Mouse (Mus musculus): ENCODE data around the gene Prdm12.
A peak's percentile ranks its signal among the peaks of the same experiment; 100 is the strongest.
"Not testable (repeated sequence)": the region's sequence is repeated elsewhere in the genome, so short reads cannot be mapped to it uniquely, and the experiment has no call there.

Prdm12 gene

DNA sequence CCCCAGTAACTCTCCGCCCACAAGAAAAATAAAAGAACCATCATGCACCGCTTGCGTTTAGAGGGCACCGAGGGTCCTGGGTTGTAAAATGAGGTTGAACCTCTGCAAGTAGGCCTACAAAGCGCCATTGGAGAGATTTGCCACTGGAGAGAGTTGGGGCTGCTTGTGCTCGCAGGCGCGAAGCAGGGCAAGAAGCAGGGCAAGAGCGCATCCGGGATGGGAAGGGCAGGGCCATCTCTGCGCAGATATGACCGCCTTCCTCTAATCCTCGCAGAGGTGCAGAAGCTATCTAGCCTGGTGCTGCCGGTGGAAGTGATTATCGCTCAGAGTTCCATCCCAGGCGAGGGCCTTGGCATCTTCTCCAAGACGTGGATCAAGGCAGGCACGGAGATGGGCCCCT is 2.1 kb downstream of the Prdm12 start:
- DNase-seq (ENCODE audit: low read depth) = no peak

GRCm38 (mm10) chr2:31653971-31654853 is 14.4 kb downstream of the Prdm12 start:
- DNase-seq (ENCODE audit: low read depth) = no peak

GRCm38 (mm10) chr2:31654854-31655559 is 15.2 kb downstream of the Prdm12 start:
- no peak for DNase-seq (ENCODE audit: low read depth)

DNA sequence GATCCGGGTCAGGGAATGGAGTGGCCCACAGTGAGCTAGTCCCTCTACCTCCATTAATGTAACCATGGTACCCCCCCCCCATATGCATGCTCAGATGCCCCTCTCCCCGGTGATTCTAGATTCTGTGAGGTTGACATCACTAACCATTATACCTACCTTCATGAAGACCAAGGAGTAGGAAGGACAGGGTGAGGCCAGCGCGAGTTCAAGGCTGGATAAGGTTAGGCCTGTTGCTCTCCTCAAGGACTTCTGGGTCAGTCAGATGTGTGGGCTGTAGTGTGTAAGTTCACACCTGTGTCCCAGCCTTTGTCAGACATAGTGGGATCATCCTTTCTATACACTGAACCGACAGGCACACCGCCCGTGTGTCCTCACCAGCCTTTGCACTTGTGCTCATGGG is 16.5 kb downstream of the Prdm12 start:
- DNase-seq (ENCODE audit: low read depth) = no peak

GRCm38 (mm10) chr2:31662939-31663803 is 23.3 kb downstream of the Prdm12 start:
- no peak for DNase-seq (ENCODE audit: low read depth)

DNA sequence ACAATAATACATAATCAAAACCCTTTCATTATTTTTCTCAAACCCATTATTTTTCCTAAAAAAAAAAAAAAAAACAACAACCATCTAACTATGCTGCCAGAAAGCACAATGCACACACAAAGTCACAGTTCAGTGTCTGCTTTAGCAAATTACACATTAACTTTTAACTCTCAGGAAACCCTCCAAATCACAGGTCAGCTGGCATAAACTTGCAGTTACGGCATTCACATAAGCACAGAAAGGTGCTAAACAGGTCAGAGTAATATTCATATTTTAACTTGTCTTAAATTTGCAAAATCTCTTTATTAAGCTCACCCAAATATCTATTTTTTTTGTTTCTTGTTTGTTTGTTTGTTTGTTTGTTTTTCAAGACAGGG is 24.0 kb downstream of the Prdm12 start:
- DNase-seq (ENCODE audit: low read depth) = no peak

GRCm38 (mm10) chr2:31667332-31667731 is 27.5 kb downstream of the Prdm12 start:
- peak; percentile 24 for DNase-seq (ENCODE audit: low read depth)

DNA sequence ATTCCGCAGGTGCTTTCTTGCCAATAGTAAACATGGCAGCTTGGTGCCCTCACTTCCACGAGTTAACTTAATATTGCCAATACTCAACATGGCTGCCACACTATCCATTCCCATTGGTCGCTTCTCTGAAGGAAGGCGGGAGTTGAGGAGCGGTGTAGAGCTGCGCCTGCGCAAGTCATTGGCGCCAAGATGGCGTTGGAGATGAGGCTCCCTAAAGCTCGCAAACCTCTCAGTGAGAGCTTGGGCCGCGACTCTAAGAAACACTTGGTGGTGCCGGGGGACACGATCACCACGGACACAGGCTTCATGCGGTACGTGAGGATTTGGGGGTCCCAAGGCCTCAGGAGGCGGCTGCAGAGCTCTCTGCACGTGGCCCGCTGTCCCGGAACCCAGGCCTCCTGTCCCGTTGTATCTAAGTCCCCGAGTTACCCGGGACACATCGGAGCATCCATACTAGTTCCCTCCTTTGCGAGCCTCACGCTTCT is 30.8 kb downstream of the Prdm12 start, which contains the start of gene Exosc2:
Gene Exosc2, plus strand, starts transcription at position 165 of the 485 bp plus-strand sequence.
- DNase-seq (ENCODE audit: low read depth) = peak; percentile 95

- no peak for DNase-seq (ENCODE audit: low read depth)
Measured at GRCm38 (mm10) chr2:31678641-31679040, 38.8 kb downstream of the Prdm12 start.

GRCm38 (mm10) chr2:31681051-31681707 is 41.3 kb downstream of the Prdm12 start:
- not testable (repeated sequence) for DNase-seq (ENCODE audit: low read depth)

- no peak for DNase-seq (ENCODE audit: low read depth)
Measured at GRCm38 (mm10) chr2:31681731-31682235, 41.9 kb downstream of the Prdm12 start.

GRCm38 (mm10) chr2:31683666-31684065 is 43.8 kb downstream of the Prdm12 start:
- peak; percentile 56 for DNase-seq (ENCODE audit: low read depth)

DNA sequence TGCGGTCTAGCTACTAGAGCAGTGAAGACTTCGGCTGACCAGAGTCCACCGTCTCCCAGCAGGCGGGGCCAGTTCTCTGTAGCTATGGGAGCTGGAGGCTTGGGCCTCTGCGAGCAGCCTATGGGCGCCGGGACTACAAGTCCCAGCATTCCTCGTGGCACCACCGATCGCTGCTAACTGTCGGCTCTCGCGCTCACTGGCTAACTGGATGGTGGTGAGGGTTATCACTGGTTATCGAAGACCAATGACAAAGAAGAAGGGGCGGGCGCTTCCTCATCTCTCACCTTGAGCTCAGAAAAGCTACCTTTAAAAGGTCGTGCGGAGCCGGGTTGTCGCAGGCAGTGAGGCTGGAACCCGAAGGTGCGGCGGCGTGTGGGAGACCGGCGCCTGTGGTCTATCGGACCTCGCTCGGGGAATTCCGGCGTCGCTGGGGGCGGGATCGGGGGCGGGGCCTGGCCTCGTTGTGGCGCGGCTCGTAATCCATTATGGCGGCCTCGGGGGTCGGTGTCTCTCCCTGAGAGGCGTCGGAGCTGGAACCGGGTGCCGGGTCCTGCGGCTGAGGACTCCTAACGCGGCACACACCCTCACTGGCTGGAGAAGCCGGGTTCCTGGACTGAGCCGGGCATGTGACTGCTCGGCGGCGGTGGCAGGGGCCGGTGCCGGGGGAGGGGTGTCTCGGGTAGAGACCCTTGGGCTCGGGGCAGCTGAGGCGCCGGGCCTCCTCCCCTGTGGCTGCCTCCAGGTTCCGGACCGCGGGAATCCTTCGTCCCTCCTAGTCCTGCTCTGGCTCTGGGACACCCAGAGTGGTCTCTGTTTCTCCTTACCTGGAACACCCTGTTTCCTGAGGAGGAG is 48.5 kb downstream of the Prdm12 start, which contains the start of gene Abl1:
Gene Abl1, plus strand, starts transcription at position 303 of the 852 bp plus-strand sequence.
- peak; percentile 88 for DNase-seq (ENCODE audit: low read depth)

GRCm38 (mm10) chr2:31689045-31689444 is 49.2 kb downstream of the Prdm12 start:
- peak; percentile 29 for DNase-seq (ENCODE audit: low read depth)

DNA sequence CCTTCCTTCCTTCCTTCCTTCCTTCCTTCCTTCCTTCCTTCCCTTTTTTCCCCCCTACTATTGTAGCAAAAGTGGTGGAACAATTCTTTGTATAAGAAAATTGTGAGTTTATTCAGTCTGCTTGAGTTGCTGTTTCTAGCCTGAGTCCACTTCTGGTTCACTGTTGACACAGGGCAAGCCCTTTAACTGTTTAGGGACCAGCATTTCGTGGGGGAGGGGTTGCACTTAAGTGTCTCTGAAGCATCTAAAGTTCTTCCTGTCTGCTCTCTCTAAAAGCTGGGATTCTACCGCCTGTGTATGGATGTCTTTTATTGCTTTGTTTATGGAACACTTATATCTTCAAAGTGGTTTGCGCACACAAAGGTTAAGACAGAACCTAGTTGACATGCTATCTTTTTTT is 50.2 kb downstream of the Prdm12 start:
- DNase-seq (ENCODE audit: low read depth) = no peak

DNA sequence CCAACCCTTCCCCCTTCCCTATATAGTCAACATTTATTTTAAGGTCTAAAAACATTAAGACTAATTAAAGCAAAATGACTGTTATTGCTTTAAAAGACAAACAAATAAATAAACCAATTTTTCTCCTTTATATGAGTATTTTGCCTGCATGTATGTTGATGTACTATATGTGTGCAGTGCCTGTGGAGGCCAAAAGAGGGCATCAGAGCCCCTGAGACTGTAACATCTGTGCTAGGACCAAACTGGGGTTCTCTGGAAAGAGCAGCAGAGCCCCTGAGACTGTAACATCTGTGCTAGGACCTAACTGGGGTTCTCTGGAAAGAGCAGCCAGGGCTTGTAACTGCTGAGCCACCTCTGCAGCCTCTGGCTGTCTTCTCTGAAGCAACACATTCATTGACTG is 58.4 kb downstream of the Prdm12 start:
- DNase-seq (ENCODE audit: low read depth) = no peak

DNA sequence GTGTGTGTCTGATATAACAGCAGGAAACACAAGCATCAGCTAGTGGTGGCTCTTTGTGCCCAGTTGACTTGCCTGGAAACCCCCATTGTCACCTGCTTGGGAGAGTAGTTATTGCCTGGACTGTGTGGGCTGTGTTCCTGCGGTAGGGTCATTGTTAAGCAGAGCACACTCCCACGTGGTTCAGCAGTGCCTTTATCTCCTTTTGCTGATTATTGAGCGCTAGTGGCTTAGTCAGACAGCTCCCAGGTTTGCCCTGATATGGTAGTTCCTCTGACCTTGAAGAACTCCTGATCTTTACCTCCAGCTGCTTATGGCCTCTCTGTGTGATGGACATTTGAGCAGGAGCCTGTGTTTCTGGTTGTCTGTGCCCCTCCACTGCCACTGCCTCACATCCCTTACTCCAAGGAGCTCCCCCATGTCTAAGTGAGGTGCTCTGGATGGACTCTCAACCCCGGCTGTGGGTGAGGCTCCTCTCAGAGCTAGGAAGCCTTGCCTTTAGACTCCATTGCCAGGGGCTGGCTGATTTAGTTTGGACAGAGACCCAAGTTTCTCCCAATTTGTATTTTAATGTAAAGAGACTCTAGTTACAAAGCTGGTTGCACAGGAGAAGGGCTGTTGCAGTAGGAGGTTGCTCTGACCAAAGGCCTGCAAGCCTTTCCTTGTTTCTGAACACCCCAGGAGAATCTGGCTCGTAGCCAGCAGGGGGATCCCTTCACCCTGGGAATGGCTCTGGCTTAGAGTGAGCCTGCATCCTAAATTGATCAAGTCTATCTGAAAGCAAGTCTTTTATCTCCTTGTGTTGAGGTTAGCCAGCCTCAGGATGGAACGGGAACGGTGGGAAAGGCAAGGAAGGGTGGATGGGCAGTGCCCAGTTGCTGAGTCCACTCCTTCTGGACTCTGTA is 61.0 kb downstream of the Prdm12 start:
- no peak for DNase-seq (ENCODE audit: low read depth)

DNA sequence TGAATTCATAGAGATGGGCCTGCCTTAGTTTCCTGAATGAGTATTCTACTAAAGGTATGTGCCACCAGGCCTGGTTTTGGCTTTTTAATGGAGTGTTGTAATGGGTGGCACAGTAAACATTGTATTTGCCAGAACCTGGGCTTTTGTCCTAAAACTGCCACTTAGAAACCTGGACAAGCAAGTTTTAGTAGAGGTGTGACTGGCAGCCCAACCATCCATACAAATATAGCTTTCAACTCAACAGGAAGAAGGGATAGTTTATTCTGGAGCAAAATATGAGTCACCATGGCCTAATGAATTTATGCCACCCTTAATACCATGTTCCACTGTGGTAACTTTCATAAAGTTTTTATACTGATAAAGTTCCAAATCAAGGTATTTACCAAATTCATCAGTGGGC is 63.4 kb downstream of the Prdm12 start:
- DNase-seq (ENCODE audit: low read depth) = no peak
